Mouse (Mus musculus): Measurements from ENCODE around the gene Arhgef3. TPM values are rescaled to one million over a fixed set of nuclear protein-coding genes. Genes with fewer than 3 reads are reported as not detected.

Arhgef3 gene
- polyA plus RNA-seq, 1 experiment from 2014 or later = 2.9 TPM

DNA sequence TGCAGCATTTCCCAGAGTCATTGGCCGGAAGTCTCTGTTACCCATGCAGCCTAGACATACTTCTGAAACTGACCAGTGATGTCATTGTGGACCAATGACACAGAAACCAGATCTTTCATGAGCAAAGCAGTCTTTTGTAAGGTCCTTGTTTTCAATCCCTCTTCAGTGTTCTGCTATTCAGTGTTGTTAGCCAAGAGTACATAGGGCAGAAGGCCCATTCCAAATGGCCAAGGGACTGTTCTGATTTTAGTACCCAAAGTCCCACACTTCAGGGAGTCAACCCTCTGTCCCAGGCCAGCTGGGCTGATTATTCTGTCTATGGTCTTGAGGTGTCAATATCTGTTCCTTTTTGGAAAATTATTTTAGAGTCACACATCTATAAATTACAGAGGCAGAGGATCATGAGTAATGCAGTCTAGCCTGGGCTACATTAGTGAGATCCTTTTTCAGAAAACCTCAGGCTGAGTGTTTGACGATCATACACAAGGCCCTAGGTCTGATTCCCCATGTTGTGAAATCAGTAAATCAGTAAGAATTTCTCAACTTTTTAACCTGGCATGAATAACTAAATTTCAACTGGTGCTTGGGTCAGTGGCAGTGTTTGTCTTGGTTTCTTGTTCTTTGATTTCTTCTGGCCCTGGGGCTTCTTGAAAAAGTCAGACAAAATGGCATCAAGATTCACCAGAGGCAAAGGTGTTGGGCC, 97.2 kb downstream of the Arhgef3 start:
- H3K4me2 ChIP-seq (ENCODE audit: low read depth, low read length, severe bottlenecking) = no peak overlapping the region
- WGBS = 92% methylated on average over 2 of the region's 2 CpGs
- H3K9me3 ChIP-seq (ENCODE audit: control insufficient read depth, low read length) = no peaks in the 10 kb centered on the region
- H3K4me1 ChIP-seq (replicated peaks; ENCODE audit: control insufficient read depth, insufficient read depth, low read length) = no peaks in the 10 kb centered on the region
- no peak overlapping the region for H3K4me3 ChIP-seq (ENCODE audit: low read depth, low read length)
- H3K27me3 ChIP-seq (ENCODE audit: control insufficient read depth, insufficient read depth, low read length) = no peaks in the 10 kb centered on the region
- no peak for DNase-seq (ENCODE audit: low spot score)
- no peak overlapping the region for H3K27ac ChIP-seq (ENCODE audit: low read depth, low read length)
- no peak overlapping the region for H3K9ac ChIP-seq (ENCODE audit: low read length)
- no peaks in the 10 kb centered on the region for H3K36me3 ChIP-seq (ENCODE audit: control insufficient read depth, insufficient read depth, low read length)
- ATAC-seq (replicated peaks; ENCODE audit: low FRiP score) = no peak

DNA sequence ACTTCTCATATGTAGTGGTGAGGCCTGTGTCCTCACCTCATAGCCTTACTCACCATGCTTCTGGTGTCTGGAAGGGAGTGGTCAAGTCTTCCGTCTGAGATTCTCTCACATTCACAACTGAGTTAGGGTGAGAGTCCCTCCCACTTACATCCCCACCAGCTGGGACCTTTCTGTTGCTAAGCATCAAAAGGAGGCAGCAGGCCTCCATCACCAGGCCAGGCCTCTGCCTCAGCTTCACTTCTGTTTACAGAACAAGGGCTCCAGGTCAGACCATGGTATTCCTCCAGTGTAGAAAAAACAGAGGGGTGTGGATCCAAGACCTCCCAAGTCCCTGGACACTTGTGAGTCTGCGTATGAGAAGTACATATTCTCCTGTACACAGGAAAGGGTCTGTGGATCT, 99.5 kb downstream of the Arhgef3 start:
- no peak for DNase-seq (ENCODE audit: low spot score)
- 83% methylated on average over 2 of the region's 2 CpGs for WGBS

DNA sequence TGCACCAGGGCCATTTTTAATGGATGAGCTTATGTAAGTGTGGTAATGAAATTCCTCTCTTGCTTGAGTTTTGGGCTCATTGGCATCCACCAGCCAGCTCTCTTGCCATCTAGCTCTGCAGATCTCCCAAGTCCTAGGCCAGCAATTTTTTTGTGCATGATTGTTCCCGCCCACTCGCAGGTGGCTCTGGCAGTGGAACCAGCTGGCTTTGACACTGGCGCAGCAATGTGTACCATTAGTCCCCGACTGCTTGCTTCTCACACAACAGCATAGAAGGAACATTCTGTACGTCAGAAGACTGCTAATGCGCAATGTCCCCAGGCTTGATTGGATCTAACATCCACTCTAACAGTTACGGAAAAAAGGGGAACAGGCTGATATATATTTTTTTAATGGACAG, 105.0 kb downstream of the Arhgef3 start:
- Histone ChIP-seq H3K36me3 (ENCODE audit: control insufficient read depth, insufficient read depth, low read length) (no peaks in the 10 kb centered on the region), H3K9me3 (ENCODE audit: control insufficient read depth, low read length) (no peaks in the 10 kb centered on the region), H3K9ac (ENCODE audit: low read length) (no peak overlapping the region), H3K27ac (ENCODE audit: low read depth, low read length) (no peak overlapping the region), H3K27me3 (ENCODE audit: control insufficient read depth, insufficient read depth, low read length) (no peaks in the 10 kb centered on the region), H3K4me2 (ENCODE audit: low read depth, low read length, severe bottlenecking) (no peak overlapping the region), H3K4me1 (replicated peaks; ENCODE audit: control insufficient read depth, insufficient read depth, low read length) (no peaks in the 10 kb centered on the region), H3K4me3 (ENCODE audit: low read depth, low read length) (no peak overlapping the region)
- DNase-seq (ENCODE audit: low spot score) (no peak), ATAC-seq (replicated peaks; ENCODE audit: low FRiP score) (no peak)
- 93% methylated on average over 7 of the region's 7 CpGs for WGBS

More for the DNA sequence above, 99.5 kb downstream of the Arhgef3 start:
- ATAC-seq (replicated peaks; ENCODE audit: low FRiP score) = no peak
- Histone ChIP-seq H3K4me2 (ENCODE audit: low read depth, low read length, severe bottlenecking) (no peak overlapping the region), H3K27me3 (ENCODE audit: control insufficient read depth, insufficient read depth, low read length) (no peaks in the 10 kb centered on the region), H3K4me3 (ENCODE audit: low read depth, low read length) (no peak overlapping the region), H3K36me3 (ENCODE audit: control insufficient read depth, insufficient read depth, low read length) (no peaks in the 10 kb centered on the region), H3K27ac (ENCODE audit: low read depth, low read length) (no peak overlapping the region), H3K9me3 (ENCODE audit: control insufficient read depth, low read length) (no peaks in the 10 kb centered on the region), H3K9ac (ENCODE audit: low read length) (no peak overlapping the region), H3K4me1 (replicated peaks; ENCODE audit: control insufficient read depth, insufficient read depth, low read length) (no peaks in the 10 kb centered on the region)

DNA sequence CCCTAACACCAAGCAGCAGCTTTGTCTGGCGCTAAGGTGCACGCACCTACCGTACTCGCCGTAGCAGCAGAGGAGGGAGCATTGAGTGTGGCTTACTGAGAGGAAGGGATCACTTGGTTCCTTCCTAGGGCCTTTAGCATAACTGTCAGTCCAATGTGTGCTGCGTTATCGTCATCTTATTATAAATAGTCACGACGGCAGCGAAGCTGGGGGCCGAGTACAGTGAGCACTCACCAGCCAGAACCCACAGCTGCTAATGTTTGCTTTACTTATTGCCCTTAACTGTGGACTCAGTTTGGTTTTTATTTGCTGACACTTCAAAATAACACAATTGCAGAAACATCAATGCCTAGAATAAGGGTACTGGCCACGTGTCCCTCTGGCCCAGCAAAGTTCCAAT, 105.6 kb downstream of the Arhgef3 start:
- no peaks in the 10 kb centered on the region for H3K9me3 ChIP-seq (ENCODE audit: control insufficient read depth, low read length)
- H3K4me3 ChIP-seq (ENCODE audit: low read depth, low read length) = no peak overlapping the region
- H3K9ac ChIP-seq (ENCODE audit: low read length) = no peak overlapping the region
- 91% methylated on average over 12 of the region's 12 CpGs for WGBS
- DNase-seq (ENCODE audit: low spot score) = no peak
- H3K36me3 ChIP-seq (ENCODE audit: control insufficient read depth, insufficient read depth, low read length) = no peaks in the 10 kb centered on the region
- H3K4me2 ChIP-seq (ENCODE audit: low read depth, low read length, severe bottlenecking) = no peak overlapping the region
- no peak overlapping the region for H3K27ac ChIP-seq (ENCODE audit: low read depth, low read length)
- H3K27me3 ChIP-seq (ENCODE audit: control insufficient read depth, insufficient read depth, low read length) = no peaks in the 10 kb centered on the region
- ATAC-seq (replicated peaks; ENCODE audit: low FRiP score) = no peak
- no peaks in the 10 kb centered on the region for H3K4me1 ChIP-seq (replicated peaks; ENCODE audit: control insufficient read depth, insufficient read depth, low read length)

DNA sequence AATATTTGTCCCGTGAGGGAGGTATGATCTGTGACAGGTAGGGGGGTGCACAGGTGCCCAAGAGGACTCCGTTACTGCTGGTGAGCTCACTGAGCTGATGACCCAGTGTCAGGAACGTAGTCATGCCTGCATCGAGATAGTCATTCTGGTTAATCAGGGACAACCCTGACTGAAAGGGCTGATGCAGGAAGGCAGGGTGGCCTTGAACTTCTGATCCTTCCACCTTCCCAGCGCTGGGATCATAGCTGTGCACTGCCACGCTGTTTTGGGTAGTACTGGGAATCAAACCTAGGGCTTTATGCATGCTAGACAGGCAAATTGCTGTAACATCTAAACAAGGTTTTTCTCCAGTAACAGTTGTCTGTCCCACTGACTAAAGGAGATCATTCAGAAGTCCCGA, 109.9 kb downstream of the Arhgef3 start:
- WGBS = 91% methylated on average over 7 of the region's 7 CpGs

DNA sequence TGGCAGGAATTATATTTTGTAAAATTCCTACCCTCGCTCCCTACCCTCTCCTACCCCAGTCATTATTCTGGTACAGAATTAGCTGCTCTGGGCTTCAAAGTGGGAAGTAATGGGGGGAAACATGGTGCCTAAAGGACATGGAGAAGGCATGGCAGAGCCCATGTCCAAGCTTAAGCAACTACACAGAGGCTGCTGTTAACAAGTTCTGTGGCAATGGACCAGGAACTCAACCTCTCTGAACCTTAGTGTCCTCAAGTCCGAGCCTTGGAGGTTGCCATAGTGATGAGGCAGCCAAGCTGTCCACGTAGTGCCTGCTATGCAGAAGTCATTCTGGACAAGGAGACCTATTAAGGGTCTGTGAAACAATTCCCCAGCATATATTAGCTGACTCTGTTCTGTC, 111.6 kb downstream of the Arhgef3 start:
- Histone ChIP-seq H3K27ac (ENCODE audit: low read depth, low read length) (no peak overlapping the region), H3K9ac (ENCODE audit: low read length) (no peak overlapping the region), H3K4me2 (ENCODE audit: low read depth, low read length, severe bottlenecking) (no peak overlapping the region), H3K9me3 (ENCODE audit: control insufficient read depth, low read length) (no peaks in the 10 kb centered on the region), H3K4me1 (replicated peaks; ENCODE audit: control insufficient read depth, insufficient read depth, low read length) (peaks cover 10% of the 10 kb centered on the region; the same call in 1 of the 2 replicates), H3K36me3 (ENCODE audit: control insufficient read depth, insufficient read depth, low read length) (no peaks in the 10 kb centered on the region), H3K4me3 (ENCODE audit: low read depth, low read length) (no peak overlapping the region), H3K27me3 (ENCODE audit: control insufficient read depth, insufficient read depth, low read length) (no peaks in the 10 kb centered on the region)
- ATAC-seq (replicated peaks; ENCODE audit: low FRiP score) = no peak
- DNase-seq (ENCODE audit: low spot score) = no peak
- 80% methylated on average over 3 of the region's 3 CpGs for WGBS

More for the DNA sequence above, 109.9 kb downstream of the Arhgef3 start:
- no peak overlapping the region for H3K4me2 ChIP-seq (ENCODE audit: low read depth, low read length, severe bottlenecking)
- DNase-seq (ENCODE audit: low spot score) (no peak), ATAC-seq (replicated peaks; ENCODE audit: low FRiP score) (no peak)
- no peak overlapping the region for H3K4me3 ChIP-seq (ENCODE audit: low read depth, low read length)
- H3K36me3 ChIP-seq (ENCODE audit: control insufficient read depth, insufficient read depth, low read length) = no peaks in the 10 kb centered on the region
- no peak overlapping the region for H3K9ac ChIP-seq (ENCODE audit: low read length)
- H3K27ac ChIP-seq (ENCODE audit: low read depth, low read length) = no peak overlapping the region
- H3K4me1 ChIP-seq (replicated peaks; ENCODE audit: control insufficient read depth, insufficient read depth, low read length) = no peaks in the 10 kb centered on the region
- no peaks in the 10 kb centered on the region for H3K27me3 ChIP-seq (ENCODE audit: control insufficient read depth, insufficient read depth, low read length)
- H3K9me3 ChIP-seq (ENCODE audit: control insufficient read depth, low read length) = no peaks in the 10 kb centered on the region

DNA sequence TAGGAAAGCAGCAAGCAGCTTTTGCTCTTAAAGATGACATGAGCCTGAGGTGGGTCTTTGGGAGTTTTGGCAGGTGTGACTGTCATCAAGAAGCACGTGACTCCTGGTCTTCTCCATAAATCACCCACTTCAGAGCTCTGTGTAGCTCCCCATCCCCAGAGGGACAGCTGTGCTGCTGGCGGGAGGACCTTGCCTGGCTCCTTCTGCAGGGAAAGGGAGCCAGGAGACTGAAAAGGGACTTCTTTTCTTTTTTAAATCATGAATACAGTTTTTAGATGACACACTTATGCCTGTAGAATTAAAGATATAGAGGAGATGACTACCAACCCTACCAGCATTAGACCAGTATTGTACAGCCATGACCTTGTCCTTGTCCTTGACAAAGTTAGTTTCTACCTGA, 113.6 kb downstream of the Arhgef3 start:
- Histone ChIP-seq H3K9me3 (ENCODE audit: control insufficient read depth, low read length) (no peaks in the 10 kb centered on the region), H3K9ac (ENCODE audit: low read length) (no peak overlapping the region), H3K4me3 (ENCODE audit: low read depth, low read length) (no peak overlapping the region), H3K4me1 (replicated peaks; ENCODE audit: control insufficient read depth, insufficient read depth, low read length) (peaks cover 10% of the 10 kb centered on the region; the same call in 1 of the 2 replicates), H3K36me3 (ENCODE audit: control insufficient read depth, insufficient read depth, low read length) (no peaks in the 10 kb centered on the region), H3K27me3 (ENCODE audit: control insufficient read depth, insufficient read depth, low read length) (no peaks in the 10 kb centered on the region), H3K27ac (ENCODE audit: low read depth, low read length) (no peak overlapping the region), H3K4me2 (ENCODE audit: low read depth, low read length, severe bottlenecking) (no peak overlapping the region)
- DNase-seq (ENCODE audit: low spot score) = no peak
- 88% methylated on average over 2 of the region's 2 CpGs for WGBS
- no peak for ATAC-seq (replicated peaks; ENCODE audit: low FRiP score)

DNA sequence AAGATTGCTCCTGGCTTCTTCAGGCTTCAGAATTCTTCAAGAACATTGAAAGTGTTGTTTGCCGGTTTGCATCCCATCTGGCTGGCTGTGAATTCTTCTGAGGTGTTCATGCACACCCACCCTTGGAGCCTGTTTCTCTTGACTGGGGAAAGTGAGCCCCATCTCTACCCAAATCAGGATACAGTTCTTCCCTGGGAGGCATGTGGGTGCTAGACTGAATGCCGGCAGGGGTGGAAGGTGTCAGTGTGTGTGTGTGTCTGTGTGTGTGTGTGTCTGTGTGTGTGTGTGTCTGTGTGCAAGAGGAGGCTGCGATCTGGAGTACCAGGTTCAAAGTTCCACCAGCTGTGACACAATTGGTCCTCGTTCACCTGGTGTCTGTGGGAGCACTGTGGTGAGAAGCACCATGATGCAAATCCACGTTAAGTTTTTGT, 114.3 kb downstream of the Arhgef3 start:
- H3K36me3 ChIP-seq (ENCODE audit: control insufficient read depth, insufficient read depth, low read length) = no peaks in the 10 kb centered on the region
- H3K27ac ChIP-seq (ENCODE audit: low read depth, low read length) = no peak overlapping the region
- H3K4me2 ChIP-seq (ENCODE audit: low read depth, low read length, severe bottlenecking) = no peak overlapping the region
- no peaks in the 10 kb centered on the region for H3K9me3 ChIP-seq (ENCODE audit: control insufficient read depth, low read length)
- WGBS = 79% methylated on average over 5 of the region's 5 CpGs
- H3K27me3 ChIP-seq (ENCODE audit: control insufficient read depth, insufficient read depth, low read length) = no peaks in the 10 kb centered on the region
- no peak overlapping the region for H3K9ac ChIP-seq (ENCODE audit: low read length)
- DNase-seq (ENCODE audit: low spot score) (no peak), ATAC-seq (replicated peaks; ENCODE audit: low FRiP score) (no peak)
- no peak overlapping the region for H3K4me3 ChIP-seq (ENCODE audit: low read depth, low read length)
- H3K4me1 ChIP-seq (replicated peaks; ENCODE audit: control insufficient read depth, insufficient read depth, low read length) = peaks cover 10% of the 10 kb centered on the region; the same call in 1 of the 2 replicates
